Mouse (Mus musculus): Measurements from ENCODE around the gene Ggps1.

DNA sequence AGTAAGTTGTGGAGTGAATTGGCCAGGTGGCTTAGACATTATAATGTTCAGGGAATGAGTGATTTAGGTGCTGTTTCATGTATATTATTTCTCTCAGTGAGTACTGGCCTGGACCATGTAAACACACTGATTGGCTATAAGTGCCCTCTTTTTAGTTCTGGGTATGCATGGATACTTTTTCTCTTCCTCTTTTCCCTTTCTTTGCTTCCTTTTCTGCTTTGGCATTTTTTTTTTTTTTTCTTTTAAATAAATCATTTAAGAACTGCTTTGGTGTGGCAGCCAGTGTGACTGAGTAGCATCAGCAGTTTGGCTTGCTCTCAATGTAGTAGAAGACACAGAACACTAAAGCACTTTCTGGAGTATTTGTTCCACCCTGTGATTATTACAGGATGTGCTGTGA lies 4.7 kb upstream of the Ggps1 start:
- TF ChIP-seq POLR2A (IDR thresholded peaks at IDR 0.05; ENCODE audit: borderline replicate concordance, extremely low read depth, insufficient read depth, insufficient read length, poor library complexity, severe bottlenecking) (no peak), CTCF (IDR thresholded peaks at IDR 0.05; ENCODE audit: borderline replicate concordance, extremely low read depth, insufficient read depth, insufficient read length) (no peak)

Data from brain, embryonic 14.5 days (tissue).